Mouse (Mus musculus) thymus, postnatal 25 days (tissue): ENCODE results near the gene Npb.
"Not testable (repeated sequence)": the region's sequence is repeated elsewhere in the genome, so short reads cannot be mapped to it uniquely, and the experiment has no call there.

ENCODE experiments used
- DNase-seq: peaks from one replicate; pipeline ENCODE4 v3.0.0; 2022

Gene Npb

DNA sequence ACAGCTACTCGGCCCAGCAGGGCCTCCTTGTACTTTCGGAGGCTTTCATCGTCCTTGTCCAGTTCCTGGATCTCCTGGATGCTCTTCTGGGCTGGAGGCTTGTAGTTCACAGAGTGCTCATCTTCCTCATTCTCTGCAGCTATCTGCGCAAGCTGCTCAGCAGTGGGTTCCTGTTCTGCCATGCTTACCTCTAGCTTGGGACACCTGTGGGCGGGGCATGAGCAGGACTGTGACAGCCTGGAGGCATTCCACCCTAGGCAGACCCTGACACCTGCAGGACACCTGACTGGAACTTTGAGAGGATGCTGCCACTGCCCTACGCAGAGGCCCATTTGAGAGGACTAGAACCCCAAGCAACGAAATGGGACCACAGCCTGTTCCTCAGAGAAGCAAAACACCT is 28.1 kb upstream of the Npb start:
- DNase-seq, result peak; percentile 30

DNA sequence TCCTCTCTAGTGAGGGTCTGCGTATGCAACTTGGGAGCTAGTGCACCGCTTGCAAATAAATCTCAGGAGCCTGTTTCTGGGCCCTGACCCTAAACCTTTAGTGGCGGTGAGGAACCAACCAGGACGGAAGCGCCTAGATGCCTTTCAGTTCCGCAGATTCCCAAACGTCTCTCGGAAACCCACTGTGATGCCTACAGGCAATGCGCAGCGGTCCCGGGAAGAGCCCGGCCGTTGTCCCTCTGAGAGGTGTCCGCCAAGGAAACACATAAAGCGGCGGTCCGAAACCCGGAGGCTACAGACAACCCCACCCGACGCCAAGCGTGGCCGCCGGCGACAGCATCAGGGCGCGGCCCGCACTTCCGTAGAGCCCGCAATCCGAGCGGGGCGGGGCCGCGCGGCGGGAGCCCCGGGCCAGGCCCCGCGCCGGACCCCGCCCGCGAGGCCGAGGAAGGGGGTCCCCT is 27.4 kb upstream of the Npb start:
- peak; percentile 51 for DNase-seq

DNA sequence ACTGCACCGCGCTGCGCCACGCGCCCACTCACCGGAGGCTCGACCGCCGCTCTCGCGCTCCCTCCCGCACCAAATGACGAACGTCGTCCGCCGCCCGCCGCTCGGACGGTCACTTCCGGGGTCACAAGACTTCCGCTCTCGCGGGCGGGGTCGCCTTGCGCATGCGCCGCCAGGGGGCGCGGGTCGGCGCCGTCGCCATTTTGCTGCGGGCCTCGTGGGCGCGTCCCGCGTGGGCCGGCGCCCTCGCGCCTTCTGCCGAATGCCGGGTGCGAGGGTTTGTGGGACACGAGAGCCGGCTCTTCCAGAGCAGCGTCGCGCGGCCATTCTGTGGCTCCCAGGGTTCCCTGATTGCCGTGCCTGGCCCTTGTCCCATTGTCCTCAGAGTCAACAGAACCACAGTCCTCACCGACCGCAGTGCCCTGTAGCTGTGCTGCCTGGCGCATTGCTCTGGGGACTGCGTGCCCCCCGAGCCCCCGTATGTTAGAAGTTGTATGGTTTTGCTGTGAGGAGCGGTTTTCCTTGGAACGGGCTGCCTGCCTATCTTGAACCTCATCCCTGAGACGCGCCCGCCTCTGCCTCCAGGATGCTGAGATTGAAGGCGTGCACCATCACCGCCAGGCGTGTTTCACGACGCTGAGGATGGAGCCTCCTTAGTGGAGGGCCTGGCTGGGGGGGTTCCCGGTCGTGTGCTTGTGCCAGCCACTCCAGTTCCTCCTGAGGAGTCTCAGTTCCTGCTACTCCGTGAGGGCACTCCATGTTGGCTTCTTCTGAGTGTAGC is 26.6 kb upstream of the Npb start, which contains the start of gene Arhgdia:
Gene Arhgdia, minus strand, starts transcription at position 135 of the 778 bp plus-strand sequence.
- DNase-seq, result peak; percentile 90

DNA sequence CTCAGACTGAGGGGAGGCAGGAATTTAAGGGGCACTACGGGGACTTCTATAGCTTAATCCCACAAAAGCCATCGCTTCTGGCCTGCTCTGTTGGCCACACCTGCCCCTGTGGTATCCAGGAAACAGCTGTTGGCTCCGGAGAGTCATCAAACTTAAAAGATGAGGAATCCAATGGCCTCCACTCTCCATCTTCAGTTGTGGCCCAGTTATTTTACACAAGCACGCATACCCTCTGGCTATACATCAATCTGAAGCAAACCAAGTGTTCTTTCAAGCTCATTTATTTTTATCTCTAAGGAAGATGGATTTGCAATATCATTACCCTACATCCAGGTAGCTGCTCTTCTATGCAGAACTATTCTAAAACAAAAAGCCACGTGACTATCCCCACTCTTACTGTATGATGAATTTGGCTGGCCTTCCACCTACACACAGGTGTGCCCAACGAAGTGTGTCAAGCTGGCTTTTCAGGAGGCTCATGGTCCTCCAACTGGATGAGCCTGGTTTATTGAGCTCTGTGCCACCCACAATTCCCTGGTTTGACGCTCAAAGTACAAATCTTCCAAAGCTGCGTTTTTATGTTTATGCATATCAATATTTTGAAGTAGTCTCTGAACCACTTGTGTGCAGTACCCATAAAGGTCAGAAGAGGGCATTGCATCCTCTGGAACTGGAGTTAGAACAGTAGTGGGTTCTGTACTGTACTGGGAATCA is 25.9 kb upstream of the Npb start:
- DNase-seq, result peak; percentile 64

- DNase-seq, result not testable (repeated sequence)
These were observed 25.3 kb upstream of the Npb start for GRCm38 (mm10) chr11:120582982-120583293.

- DNase-seq, result no peak
These were observed 24.3 kb upstream of the Npb start for GRCm38 (mm10) chr11:120583937-120584336.

GRCm38 (mm10) chr11:120588531-120588930 is 19.7 kb upstream of the Npb start:
- no peak for DNase-seq

DNA sequence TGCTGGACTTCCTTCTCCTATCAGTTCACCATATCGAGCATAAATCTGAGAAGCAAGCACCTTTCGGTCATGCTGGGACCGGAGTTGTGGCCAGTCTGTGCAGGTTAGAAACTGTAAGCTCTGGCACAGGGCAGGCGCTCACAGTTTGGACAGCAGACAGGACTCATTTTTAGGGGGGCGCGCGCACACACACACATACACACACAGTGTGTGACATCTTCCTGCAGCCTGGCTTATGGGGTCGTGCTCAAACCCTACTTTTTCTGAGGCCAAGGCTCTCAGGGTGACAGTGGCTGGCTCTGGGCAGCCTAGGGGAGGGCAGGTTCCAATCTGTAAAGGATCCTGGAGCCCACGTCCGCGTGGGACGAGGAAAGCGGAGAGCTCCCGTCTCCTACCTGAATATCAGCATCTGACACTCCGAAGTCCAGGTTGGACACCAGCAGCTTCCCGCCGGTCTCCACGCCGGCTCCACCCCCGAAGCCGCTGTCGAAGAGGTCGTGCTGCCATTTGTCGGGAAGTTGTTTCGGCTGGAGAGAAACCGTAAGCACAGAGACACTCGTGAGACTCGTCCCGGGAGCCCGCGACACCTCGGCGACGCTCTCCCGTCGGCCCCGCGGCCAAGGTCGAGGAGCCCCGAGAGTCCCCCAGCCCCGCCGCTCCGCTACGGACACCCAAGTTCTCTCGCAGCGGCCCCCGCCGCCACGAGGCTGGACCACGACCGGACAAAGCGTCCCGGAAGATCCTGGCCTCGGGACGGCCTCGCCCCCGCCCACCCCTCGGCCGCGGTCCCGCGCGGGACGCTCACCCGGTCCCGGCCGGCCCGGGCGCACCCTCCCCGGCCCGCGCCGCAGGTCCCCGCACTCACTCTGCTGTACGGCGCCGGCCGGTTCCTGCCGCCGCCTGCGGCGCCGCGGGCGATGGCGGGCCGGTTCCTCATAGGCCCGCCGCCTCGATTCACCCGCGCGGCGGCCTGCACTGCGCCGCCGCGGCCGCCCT is 10.7 kb upstream of the Npb start:
- DNase-seq, result no peak

GRCm38 (mm10) chr11:120598283-120598989 is 9.8 kb upstream of the Npb start, which contains the start of the genes Alyref and Anapc11:
Alyref (minus strand) TSS chr11:120598365.
Anapc11 (plus strand) TSS chr11:120598421.
- peak; percentile 96 for DNase-seq

DNA sequence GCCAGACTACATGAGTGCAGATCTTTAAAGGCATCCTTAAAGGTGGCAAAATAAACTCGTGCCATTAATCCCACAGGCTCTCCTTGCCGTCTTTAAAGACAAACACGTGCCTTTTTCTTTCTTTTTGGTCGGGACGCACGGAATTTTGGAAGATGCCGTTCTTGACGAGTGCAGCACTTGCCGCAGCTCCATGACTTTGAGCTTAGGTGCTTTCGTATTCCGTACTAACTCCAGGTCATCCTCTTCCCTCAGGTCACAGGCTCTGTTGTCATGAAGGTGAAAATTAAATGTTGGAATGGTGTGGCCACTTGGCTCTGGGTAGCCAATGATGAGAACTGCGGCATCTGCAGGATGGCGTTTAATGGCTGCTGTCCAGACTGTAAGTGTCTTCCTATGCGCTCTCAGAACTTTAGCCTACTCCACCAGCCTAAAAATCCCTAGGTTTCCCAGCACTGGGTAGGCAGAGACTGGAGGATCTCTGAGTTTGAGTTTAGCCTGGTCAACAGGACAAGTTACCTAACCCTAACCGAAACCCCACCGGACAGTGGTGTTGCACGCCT is 9.2 kb upstream of the Npb start:
- no peak for DNase-seq

DNA sequence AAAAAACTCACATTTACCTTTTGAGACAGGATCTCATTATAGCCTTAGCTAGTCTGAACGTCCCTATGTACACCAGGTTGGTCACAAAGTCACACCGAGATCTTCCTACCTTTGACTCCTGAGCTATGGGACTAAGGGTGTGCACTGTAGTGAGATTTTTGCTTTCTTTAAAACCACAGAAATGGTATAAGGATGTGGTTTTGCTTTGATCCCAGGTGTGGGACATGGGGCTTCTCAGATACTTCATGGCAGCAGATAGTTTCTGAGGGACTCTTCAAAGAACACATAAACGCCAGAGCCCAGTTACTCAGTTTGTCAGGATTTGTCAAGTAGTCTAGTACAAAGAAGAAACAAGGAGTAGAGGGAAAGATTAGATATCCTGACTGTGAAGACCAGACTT is 7.6 kb upstream of the Npb start:
- no peak for DNase-seq

DNA sequence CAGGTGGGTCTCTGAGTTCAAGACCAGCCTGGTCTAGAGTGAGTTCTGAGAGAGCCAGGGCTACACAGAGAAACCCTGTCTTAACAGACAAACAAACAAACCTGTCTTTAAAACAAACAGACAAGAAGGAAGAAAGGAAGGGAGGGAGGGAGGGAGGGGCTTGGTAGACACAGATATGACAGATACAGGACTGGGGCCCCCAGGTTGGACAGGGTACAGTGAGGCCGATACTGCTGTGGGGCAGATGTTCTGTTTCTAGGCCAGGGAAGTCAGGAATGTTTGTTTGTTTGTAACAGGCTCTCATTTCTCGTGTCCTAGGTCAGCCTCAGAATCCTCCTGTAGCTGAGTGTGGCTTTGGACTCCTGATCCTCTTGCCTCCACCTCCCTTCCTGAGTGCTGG is 4.7 kb upstream of the Npb start:
- no peak for DNase-seq

DNA sequence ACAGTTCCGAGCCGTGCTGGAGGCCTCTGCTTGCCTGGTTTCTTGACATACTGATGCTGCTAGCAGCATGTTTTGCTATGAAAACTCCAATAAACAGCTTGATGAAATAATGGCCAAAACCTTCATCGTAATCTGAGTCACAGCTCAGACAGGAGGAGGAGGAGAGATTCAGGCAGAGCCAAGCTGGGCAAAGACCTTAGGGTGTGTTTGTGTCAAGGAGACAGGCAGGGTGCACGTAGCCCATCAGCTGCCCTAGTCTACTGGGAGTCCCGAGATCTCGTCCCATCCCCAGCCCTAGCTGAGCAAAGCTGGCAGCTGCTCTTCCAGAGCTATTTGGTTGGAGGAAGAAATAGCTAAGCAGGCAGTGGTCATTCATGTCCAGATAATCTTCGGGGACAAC is 2.6 kb upstream of the Npb start:
- no peak for DNase-seq

- no peak for DNase-seq
These were observed 1.5 kb upstream of the Npb start for GRCm38 (mm10) chr11:120606764-120607163.

GRCm38 (mm10) chr11:120609250-120609649 is 973 bp downstream of the Npb start:
- no peak for DNase-seq

DNA sequence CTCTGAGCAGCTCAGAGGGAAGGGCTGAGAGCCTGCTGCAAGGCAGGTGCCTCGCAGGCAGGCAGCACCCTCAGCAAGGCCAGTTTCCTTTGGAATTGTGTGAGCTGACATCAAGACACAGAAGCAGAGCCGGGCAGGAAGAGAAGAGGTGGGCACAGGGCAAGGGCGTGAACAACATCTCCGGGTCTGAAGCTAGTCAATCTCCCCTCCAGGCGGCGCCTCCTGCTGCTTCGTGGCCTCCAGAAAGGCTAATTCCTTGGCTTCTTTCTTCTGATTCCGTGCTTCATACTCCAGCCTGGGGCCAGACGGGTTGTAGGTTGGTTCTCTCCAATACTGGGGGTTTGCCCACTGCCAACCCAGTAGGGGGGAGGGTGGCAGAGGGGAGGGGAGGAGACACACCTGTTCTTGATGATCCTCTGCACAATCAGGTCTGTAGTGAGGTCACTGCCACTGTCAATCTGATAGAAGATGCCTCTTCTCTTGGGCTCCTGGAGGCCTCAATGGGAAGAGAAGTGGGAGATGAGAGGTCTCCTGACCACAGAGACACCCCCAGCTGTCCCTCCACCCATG is 2.3 kb downstream of the Npb start:
- no peak for DNase-seq

- peak; percentile 79 for DNase-seq
These were observed 4.5 kb downstream of the Npb start for GRCm38 (mm10) chr11:120612763-120613162.

DNA sequence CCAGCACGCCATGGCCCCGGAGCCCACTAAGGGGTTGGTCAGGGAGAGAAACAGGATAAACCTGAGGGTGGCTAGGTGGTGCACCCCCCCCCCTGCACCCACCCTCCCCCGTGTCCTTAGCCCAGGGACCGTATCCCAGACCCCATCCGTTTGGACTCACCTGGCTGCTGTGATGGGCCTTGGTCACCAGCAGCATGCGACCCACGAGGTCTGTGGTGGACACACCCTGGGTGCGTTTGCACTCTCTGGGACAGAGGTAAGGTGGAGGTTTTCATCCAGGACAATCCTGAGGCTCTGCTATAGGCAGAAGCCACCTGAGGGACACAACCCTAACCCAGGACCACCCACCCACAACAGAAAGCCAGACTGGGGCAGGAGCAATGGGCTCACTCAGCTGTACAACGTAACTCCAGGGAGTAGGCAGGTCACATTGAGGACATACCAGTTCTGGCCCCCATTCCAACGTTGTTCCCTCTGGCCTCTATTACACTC is 5.2 kb downstream of the Npb start:
- no peak for DNase-seq

DNA sequence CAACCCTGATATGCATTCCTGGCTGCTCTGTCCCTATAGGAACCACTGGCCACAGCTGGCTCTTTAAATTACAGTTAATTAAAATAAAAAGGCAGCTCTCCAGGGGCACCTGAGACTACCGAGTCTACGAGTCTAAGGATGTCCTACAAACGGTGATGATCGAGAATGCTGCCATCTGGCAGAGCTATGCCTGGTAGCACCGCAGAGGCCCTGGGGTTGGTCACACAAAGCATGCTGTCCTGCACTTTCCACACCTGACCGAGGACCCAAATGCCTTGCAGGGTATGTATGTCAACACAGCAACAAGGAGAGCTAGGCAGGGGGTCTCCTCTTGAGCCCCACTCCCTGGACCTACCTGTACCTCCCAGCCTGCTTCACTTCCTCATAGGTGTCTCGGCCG is 5.7 kb downstream of the Npb start:
- DNase-seq, result no peak

GRCm38 (mm10) chr11:120615167-120615566 is 6.9 kb downstream of the Npb start:
- no peak for DNase-seq

GRCm38 (mm10) chr11:120615606-120616203 is 7.4 kb downstream of the Npb start:
- DNase-seq, result no peak
